8 mouse cellular contexts compared by ENCODE assay signal in the genomic region with DNA sequence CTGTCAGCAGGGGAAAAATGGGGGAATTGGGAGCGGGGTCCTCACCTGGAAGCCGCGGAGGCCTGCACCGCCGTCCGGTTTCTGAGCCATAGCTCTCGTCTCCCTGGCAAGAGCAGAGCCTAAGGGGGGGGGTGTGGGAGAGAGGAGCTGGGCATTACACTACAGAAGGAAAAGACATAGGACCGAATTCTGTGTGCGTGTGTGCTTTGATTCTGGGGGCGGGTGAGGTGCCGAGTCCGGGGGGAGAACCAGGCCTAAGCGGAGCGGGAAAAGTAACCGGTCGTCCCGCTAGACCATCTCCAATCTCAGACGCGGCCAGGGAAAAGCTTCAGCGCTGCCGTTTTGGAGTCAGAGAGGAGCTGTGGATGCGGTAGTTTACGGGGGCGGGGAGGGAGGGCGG. TPM values are rescaled to one million over a fixed set of nuclear protein-coding genes. Genes with fewer than 3 reads are reported as not detected.
DNase-seq lines count a peak whose midpoint lies in the region; ATAC-seq lines count a peak whose summit lies in the region.

No protein-coding gene starts in this region.

- DNase-seq in frontal cortex, postnatal 25 days (ENCODE audit: low spot score in 2 of 2): no peak
- peak; percentile 4 for DNase-seq in urinary bladder, postnatal 25 days (ENCODE audit: low spot score)
- no peak for DNase-seq in urinary bladder, postnatal 10 days (ENCODE audit: low spot score)
- DNase-seq in heart, postnatal 10 days: peak; percentile 23 to 29
- no peak for DNase-seq in embryo, embryonic 9.5 days (ENCODE audit: extremely low spot score)

- H3K36me3 ChIP-seq in liver, embryonic 12.5 days: peaks cover 13% of the 10 kb centered on the region
- peaks cover 14% of the 10 kb centered on the region; the same call in 1 of the 2 replicates for H3K36me3 ChIP-seq in stomach, embryonic 16.5 days (ENCODE audit: control insufficient read depth, insufficient read depth, low read length)

- WGBS in liver, embryonic 12.5 days (ENCODE audit: insufficient replicate concordance): 12% methylated on average over 25 of the region's 25 CpGs
- 14% methylated on average over 25 of the region's 25 CpGs for WGBS in stomach, embryonic 16.5 days

- 0 out of 2 replicates have a peak, but pooled peaks cover 9% of the 10 kb centered on the region for H3K4me1 ChIP-seq in liver, embryonic 12.5 days
- no peaks in the 10 kb centered on the region; the same call in 1 of the 2 replicates for H3K4me1 ChIP-seq in stomach, embryonic 16.5 days (ENCODE audit: control insufficient read depth, insufficient read depth, low read length)

- H3K4me2 ChIP-seq in liver, embryonic 12.5 days: peak overlapping the region; percentile 80
- peak overlapping the region; percentile 56 for H3K4me2 ChIP-seq in stomach, embryonic 16.5 days (ENCODE audit: low read depth, low read length)

- intact Hi-C loops in heart, postnatal 10 days (cut with DNase I): loop anchor here (5.0 kb wide), 1 partner anchor 174 kb away; a partner anchor contains a TSS

- ATAC-seq in frontal cortex, adult (ENCODE audit: low TSS enrichment): peak; percentile 21; the same call in 1 of the 2 replicates
- no peak for ATAC-seq in liver, embryonic 12.5 days
- no peak for ATAC-seq in stomach, embryonic 16.5 days (ENCODE audit: insufficient read depth, low FRiP score)

- peak overlapping the region; percentile 65; the same call in 1 of the 2 replicates for H3K9ac ChIP-seq in liver, embryonic 12.5 days
- peak overlapping the region; percentile 81 for H3K9ac ChIP-seq in stomach, embryonic 16.5 days (ENCODE audit: low read length)

- no peaks in the 10 kb centered on the region for H3K9me3 ChIP-seq in liver, embryonic 12.5 days (replicated peaks)
- H3K9me3 ChIP-seq in stomach, embryonic 16.5 days (replicated peaks; ENCODE audit: control insufficient read depth, low read length): no peaks in the 10 kb centered on the region

- peaks cover 43% of the 10 kb centered on the region for H3K27me3 ChIP-seq in liver, embryonic 12.5 days (replicated peaks)
- H3K27me3 ChIP-seq in stomach, embryonic 16.5 days (ENCODE audit: control insufficient read depth, insufficient read depth, low read length): no peaks in the 10 kb centered on the region; the same call in 1 of the 2 replicates

- 0 out of 2 replicates have a peak overlapping the region, but pooled peaks have one; percentile 45 for H3K27ac ChIP-seq in liver, embryonic 12.5 days
- peak overlapping the region; percentile 86 for H3K27ac ChIP-seq in stomach, embryonic 16.5 days (ENCODE audit: low read length)

- peak overlapping the region; percentile 64 for H3K4me3 ChIP-seq in liver, embryonic 12.5 days
- H3K4me3 ChIP-seq in stomach, embryonic 16.5 days (replicated peaks; ENCODE audit: low read length): peak overlapping the region; percentile 60

RNA-seq across cellular contexts. Expression of a gene that starts 0.7 kb away (rescaled TPM):
- total RNA-seq in heart, postnatal 10 days (2021): 100 to 1,000 TPM; 190 to 197 TPM
- polyA plus RNA-seq in liver, embryonic 12.5 days (2016; fragmentation: Nextera tagmentation; extraction: Ambion mirVana): 114 and 116 TPM in 2 replicates
- 478 and 498 TPM in 2 replicates for polyA plus RNA-seq in stomach, embryonic 16.5 days (2015; fragmentation: Nextera tagmentation; extraction: Ambion mirVana)

Comparison
In these comparisons a context has a peak if more than half of its experiments do, and no peak if none do; other contexts are left out.
1. DNase-seq: peak in urinary bladder, postnatal 25 days (single experiment) and heart, postnatal 10 days (2 of 2); none in frontal cortex, postnatal 25 days (0 of 2), urinary bladder, postnatal 10 days (single experiment) and embryo, embryonic 9.5 days (single experiment).